Mouse (Mus musculus): ENCODE data around the gene Iglon5.

The Iglon5 gene

GRCm38 (mm10) chr7:43476376-43476775 lies 13.5 kb downstream of the Iglon5 start:
- POLR2A ChIA-PET, result interaction anchor here in 2 of 4 experiments (1.3 to 1.7 kb wide), 3 partner anchors 10 to 20 kb away, joined by 3 to 4 read pairs (median 3); no protein-coding TSS in a partner anchor
- CTCF ChIA-PET, result interaction anchor here in 2 of 4 experiments (0.8 to 2.8 kb wide), 4 partner anchors 10 to 33 kb away, joined by 3 to 16 read pairs (median 6); no protein-coding TSS in a partner anchor

GRCm38 (mm10) chr7:43475706-43476105 lies 14.2 kb downstream of the Iglon5 start:
- ChIA-PET POLR2A (interaction anchor here in 2 of 4 experiments (1.7 to 1.8 kb wide), 2 partner anchors 10 kb away, joined by 4 to 5 read pairs; no protein-coding TSS in a partner anchor), CTCF (interaction anchor here in 3 of 4 experiments (0.5 to 2.8 kb wide), 5 partner anchors 9 to 33 kb away, joined by 3 to 16 read pairs (median 4); no protein-coding TSS in a partner anchor)

DNA sequence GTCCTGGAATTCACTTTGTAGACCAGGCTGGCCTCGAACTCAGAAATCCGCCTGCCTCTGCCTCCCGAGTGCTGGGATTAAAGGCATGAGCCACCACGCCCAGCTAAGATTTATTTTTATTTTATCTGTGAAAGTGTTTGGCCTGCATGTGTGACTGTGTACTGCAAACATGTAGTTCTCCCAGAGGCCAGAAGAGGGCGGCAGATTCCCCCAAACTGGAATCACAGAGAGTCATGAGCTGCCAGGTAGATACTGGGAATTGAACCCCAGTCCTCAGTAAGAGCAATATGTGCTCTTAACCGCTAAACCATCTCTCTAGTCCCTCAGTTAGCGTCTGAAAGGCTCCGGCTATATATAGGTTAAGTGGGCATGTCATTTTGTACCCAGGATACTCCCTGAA lies 19.5 kb downstream of the Iglon5 start:
- ChIA-PET CTCF (interaction anchor here (0.6 to 3.4 kb wide), 46 partner anchors 9 to 422 kb away, joined by 3 to 26 read pairs (median 3); partner anchors contain the start of genes 4931406B18Rik (in 1 of the 4) and Klk13 (in 1 of the 4)), POLR2A (interaction anchor here in 3 of 4 experiments (1.0 to 1.5 kb wide), 5 partner anchors 13 to 42 kb away, joined by 3 to 4 read pairs (median 3); no protein-coding TSS in a partner anchor)

DNA sequence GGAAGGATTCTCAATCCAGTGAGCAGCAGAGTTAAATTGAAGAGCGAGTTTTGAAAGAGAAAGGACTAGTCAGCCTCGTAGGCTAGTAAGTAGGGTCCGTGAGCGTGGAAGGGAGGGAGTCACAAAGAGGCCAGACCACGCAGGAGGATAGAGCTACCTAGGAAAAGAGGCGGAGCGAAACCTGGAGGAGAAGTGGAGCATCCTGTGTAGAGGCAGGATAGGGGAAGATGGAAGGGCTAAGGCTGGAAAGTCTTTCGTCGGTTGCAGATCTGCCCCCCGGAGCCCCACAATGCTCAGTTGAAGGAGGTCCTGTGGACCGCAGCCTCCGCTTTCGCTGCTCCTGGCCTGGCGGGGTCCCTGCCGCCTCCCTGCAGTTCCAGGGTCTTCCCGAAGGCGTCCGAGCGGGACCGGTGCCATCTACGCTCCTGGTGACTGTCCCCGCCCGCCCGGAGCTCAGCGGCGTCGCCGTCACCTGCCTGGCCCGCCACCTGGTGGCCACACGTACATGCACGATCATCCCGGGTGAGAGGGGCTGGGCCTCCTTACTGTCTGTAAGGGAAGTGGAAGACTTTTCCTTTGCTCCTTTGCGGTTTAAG lies 23.7 kb downstream of the Iglon5 start:
- ChIA-PET POLR2A (interaction anchor here in 3 of 4 experiments (0.6 to 3.2 kb wide), 67 partner anchors 9 to 1350 kb away, joined by 3 to 56 read pairs (median 4); partner anchors contain the start of genes Etfb (in 3 of the 3), Gm45233 (in 3 of the 3), Zfp715 (in 2 of the 3) and Ctu1 (in 1 of the 3)), CTCF (interaction anchor here (0.6 to 3.0 kb wide), 65 partner anchors 8 to 909 kb away, joined by 3 to 39 read pairs (median 4); partner anchors contain the start of genes Nkg7 (in 2 of the 4), Zfp715 (in 2 of the 4), Ctu1 (in 1 of the 4) and Etfb (in 1 of the 4))

- CTCF ChIA-PET, result interaction anchor here (0.5 to 3.0 kb wide), 68 partner anchors 8 to 1832 kb away, joined by 3 to 39 read pairs (median 4); partner anchors contain the start of genes Nkg7 (in 2 of the 4), Zfp715 (in 2 of the 4), Ctu1 (in 1 of the 4) and Etfb (in 1 of the 4)
- POLR2A ChIA-PET, result interaction anchor here in 3 of 4 experiments (0.6 to 3.2 kb wide), 65 partner anchors 8 to 1350 kb away, joined by 3 to 56 read pairs (median 4); partner anchors contain the start of genes Etfb (in 3 of the 3), Gm45233 (in 3 of the 3), Zfp715 (in 2 of the 3) and Ctu1 (in 1 of the 3)
These were observed 24.4 kb downstream of the Iglon5 start for GRCm38 (mm10) chr7:43465344-43466098.

DNA sequence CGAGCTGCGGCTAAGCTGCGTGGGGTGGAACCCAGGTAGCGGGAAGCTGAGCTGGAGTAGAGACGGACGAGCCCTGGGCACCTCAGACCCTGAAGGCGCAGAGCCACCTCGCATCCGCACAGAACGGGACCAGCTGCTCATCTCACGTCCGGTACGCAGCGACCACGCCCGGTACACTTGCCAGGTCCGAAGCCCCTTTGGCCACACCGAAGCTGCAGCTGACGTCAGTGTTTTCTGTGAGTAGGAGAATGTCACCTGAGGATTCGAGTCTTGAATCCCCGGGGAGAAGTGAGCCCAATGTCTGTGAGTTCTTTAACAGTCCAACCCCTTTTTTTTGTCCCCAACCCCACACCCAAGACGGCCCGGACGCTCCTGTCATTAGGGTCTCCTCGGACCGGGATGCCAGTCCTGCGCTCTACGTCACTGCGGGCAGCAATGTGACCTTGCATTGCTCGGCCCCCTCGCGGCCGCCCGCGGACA lies 25.0 kb downstream of the Iglon5 start:
- CTCF ChIA-PET, result interaction anchor here (0.7 to 3.0 kb wide), 20 partner anchors 9 to 1832 kb away, joined by 3 to 39 read pairs (median 6); partner anchors contain the start of genes Zfp715 (in 2 of the 4), Etfb (in 1 of the 4), Gm45233 (in 1 of the 4) and Lim2 (in 1 of the 4)
- POLR2A ChIA-PET, result interaction anchor here in 3 of 4 experiments (0.6 to 3.2 kb wide), 33 partner anchors 9 to 872 kb away, joined by 3 to 56 read pairs (median 5); partner anchors contain the start of genes Etfb (in 2 of the 3), Gm45233 (in 2 of the 3), Lim2 (in 1 of the 3) and Zfp715 (in 1 of the 3)

- POLR2A ChIA-PET, result interaction anchor here in 3 of 4 experiments (0.6 to 3.2 kb wide), 8 partner anchors 8 to 144 kb away, joined by 3 to 34 read pairs (median 10); partner anchors contain the start of genes Etfb (in 2 of the 3), Gm45233 (in 2 of the 3), Lim2 (in 1 of the 3) and Zfp819 (in 1 of the 3)
- CTCF ChIA-PET, result interaction anchor here in 2 of 4 experiments (0.9 to 1.1 kb wide), 2 partner anchors 13 to 41 kb away, joined by 3 to 4 read pairs; no protein-coding TSS in a partner anchor
These were observed 25.9 kb downstream of the Iglon5 start for GRCm38 (mm10) chr7:43463976-43464375.

DNA sequence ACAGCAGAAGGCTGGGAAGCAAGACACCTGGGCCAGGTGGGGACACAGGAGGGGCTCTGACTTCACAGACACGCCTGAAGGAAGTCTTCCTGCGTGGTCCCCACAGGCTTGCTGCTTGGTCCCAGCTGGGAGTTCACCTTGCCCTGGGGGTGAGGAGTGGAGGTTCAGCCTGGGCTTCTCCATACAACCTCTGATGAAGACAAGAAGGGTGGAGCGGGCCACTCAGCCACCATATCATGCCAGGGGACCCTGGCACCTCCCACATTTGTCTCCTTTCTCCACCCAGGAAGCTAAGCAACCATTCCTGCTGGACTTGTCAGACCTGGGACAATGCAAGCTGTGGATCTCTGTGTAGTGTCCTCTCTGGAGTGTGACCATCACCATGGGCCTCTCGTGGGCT lies 27.0 kb downstream of the Iglon5 start, which contains the start of gene Vsig10l:
Vsig10l (plus strand) TSS at position 301 of the 400 bp plus-strand sequence.
- POLR2A ChIA-PET, result interaction anchor here in 1 of 4 experiments (1.5 kb wide), 1 partner anchor 12 kb away, joined by 3 read pairs; no protein-coding TSS in a partner anchor
- CTCF ChIA-PET, result interaction anchor here in 3 of 4 experiments (0.9 to 1.2 kb wide), 3 partner anchors 10 to 40 kb away, joined by 3 to 4 read pairs (median 3); no protein-coding TSS in a partner anchor

DNA sequence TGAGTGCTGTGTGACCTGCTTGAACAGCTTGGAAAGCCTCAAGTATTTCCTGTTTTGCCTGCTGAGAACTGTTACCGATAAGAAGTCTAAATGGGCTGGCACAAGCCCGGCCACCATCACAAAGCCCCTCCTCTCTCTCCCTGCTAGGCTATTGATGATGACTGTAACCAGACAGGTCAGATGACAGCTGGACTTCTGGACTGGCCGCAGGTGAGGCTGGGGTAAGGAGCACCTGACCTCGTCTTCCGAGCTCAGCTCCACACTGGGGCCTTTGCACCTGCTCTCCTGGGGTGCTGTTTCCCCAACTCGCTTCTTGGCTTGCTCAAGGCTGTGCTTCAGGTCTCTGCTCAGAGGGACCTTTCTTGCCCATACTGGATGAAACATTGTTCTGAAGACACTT lies 35.5 kb downstream of the Iglon5 start:
- ChIA-PET POLR2A (interaction anchor here in 3 of 4 experiments (0.6 to 8.0 kb wide), 7 partner anchors 11 to 172 kb away, joined by 3 to 56 read pairs (median 4); no protein-coding TSS in a partner anchor), CTCF (interaction anchor here in 3 of 4 experiments (0.6 to 4.8 kb wide), 6 partner anchors 11 to 57 kb away, joined by 3 to 39 read pairs (median 4); no protein-coding TSS in a partner anchor)

DNA sequence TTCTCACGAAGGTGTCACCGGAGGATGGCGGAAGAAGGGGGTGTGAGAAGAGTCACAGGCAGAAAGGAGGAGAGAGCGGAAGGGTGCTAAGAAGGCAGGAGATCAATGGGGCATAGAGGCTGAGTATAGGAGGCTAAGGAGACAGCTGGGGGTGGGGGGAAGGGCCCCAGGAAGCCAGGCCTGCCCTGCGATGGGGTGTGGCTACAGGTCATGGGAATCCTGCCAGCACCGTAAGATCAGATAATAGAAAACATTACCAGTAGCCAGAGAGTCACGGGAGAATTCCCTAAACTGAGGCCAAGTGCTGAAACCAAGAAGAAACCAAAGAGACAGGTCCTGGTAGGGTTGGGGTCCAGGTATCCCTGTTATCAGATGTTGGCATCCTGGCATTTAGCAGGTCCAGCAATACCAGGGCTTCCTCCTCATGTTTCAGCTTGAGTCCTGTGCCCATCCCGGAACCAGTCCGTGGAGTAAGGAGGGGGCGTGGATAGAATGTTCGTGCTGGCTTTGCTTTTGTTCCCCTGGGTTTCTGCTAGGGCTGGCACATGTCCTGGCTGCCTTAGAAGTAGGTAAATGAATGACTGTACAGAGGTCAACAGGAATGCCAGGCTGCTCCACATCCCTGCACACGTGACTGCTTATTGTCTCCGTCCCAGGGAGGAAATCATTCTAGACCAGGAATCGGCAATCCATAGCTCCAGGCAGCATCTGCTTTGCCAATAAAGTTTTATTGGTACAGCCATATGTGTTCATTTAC lies 36.1 kb downstream of the Iglon5 start:
- ChIA-PET POLR2A (interaction anchor here in 3 of 4 experiments (0.6 to 8.0 kb wide), 9 partner anchors 11 to 221 kb away, joined by 3 to 56 read pairs (median 4); no protein-coding TSS in a partner anchor), CTCF (interaction anchor here (0.8 to 4.8 kb wide), 8 partner anchors 12 to 56 kb away, joined by 3 to 39 read pairs (median 4); no protein-coding TSS in a partner anchor)

DNA sequence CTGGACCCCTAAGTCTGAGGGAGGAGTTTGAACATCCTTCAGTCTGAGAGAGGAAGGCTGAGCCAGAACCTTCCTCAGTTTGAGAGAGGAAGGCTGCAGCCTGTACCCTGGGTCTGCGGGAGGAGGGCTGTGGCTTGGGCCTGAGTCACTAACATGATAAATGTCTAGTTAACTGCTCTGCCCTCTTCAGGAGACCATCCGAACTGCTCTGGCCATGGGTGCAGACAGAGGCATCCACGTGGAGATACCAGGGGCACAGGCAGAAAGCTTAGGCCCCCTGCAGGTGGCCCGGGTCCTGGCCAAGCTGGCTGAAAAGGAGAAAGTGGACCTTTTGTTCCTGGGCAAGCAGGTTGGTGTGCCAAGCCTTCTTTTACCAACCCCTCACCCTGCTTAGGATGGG lies 37.3 kb downstream of the Iglon5 start:
- CTCF ChIA-PET, result interaction anchor here in 3 of 4 experiments (0.6 to 4.8 kb wide), 8 partner anchors 10 to 140 kb away, joined by 3 to 39 read pairs (median 4); partner anchors contain the start of genes Lim2 (in 1 of the 3), Vsig10l (in 1 of the 3) and Zfp715 (in 1 of the 3)
- POLR2A ChIA-PET, result interaction anchor here in 3 of 4 experiments (0.6 to 8.0 kb wide), 6 partner anchors 10 to 14 kb away, joined by 4 to 56 read pairs (median 4); no protein-coding TSS in a partner anchor

DNA sequence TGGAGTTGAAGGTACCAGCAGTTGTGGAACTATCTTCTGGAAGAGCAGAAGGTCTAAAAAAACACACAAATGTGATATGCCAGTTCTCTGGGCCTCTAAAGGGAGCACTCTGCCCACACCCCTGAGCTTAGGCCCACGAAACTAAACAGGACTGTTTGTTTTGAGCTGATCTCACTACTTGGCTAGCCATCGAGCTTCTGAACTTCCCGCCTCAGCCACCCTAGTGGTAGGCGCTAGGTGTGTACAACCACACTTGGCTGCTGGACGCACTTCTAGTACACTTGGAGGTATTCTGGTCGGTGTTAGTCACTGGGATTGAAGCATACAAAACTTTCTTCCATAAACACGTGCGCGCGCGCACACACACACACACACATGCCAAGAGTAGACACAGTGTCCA lies 38.1 kb downstream of the Iglon5 start:
- ChIA-PET POLR2A (interaction anchor here (0.9 to 8.0 kb wide), 7 partner anchors 9 to 156 kb away, joined by 3 to 56 read pairs (median 3); partner anchors contain the start of genes Vsig10l (in 1 of the 4) and Zfp819 (in 1 of the 4)), CTCF (interaction anchor here in 3 of 4 experiments (0.6 to 4.8 kb wide), 6 partner anchors 8 to 157 kb away, joined by 3 to 39 read pairs (median 4); partner anchors contain the start of gene Vsig10l (in 1 of the 3))

DNA sequence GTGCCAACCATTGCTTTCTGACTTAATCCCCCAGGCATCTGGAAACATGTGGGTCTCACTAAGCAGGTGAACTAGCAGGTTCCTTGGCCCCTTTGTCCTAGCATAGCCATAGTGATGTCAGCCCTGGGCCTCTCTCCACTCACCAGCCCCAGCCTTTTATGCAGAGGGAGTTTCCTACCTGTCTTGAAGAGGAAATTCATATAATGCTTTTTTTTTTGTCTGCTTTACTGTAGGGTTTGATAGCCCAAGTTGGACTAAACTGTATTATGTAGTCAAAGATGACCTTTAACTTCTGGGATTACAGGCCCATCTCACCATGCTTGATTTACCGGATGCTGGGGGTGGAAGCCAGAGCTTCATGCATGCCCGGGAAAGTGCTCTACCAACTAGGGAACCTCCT lies 40.1 kb downstream of the Iglon5 start:
- ChIA-PET POLR2A (interaction anchor here in 2 of 4 experiments (0.6 to 8.0 kb wide), 6 partner anchors 11 to 182 kb away, joined by 3 to 56 read pairs (median 3); no protein-coding TSS in a partner anchor), CTCF (interaction anchor here in 2 of 4 experiments (1.3 to 2.2 kb wide), 2 partner anchors 16 to 20 kb away, joined by 4 to 9 read pairs; no protein-coding TSS in a partner anchor)

DNA sequence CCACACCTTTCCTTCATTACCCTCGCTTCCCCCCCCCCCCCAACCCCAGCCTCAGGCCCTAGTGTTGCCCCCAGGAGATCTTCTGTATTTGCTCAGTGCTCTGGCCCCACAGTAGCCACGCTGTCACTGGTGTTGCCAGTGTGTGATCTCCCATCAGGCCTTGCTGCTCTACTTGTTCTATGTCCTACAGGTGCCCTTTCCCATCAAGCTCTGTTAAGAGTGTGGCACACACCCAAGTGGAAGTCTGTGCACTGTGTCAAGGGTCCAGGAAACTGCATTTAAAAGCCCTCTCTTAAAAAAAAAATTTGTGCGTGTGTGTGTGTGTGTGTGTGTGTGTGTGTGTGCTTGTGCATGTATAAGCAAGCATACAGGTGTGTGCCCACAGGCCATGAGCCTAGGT lies 41.6 kb downstream of the Iglon5 start:
- ChIA-PET POLR2A (interaction anchor here in 1 of 4 experiments (8.0 kb wide), 1 partner anchor 17 kb away, joined by 56 read pairs; no protein-coding TSS in a partner anchor), CTCF (interaction anchor here in 2 of 4 experiments (0.7 to 2.2 kb wide), 2 partner anchors 18 to 42 kb away, joined by 4 to 9 read pairs; partner anchors contain the start of gene Iglon5 (in 1 of the 2))

DNA sequence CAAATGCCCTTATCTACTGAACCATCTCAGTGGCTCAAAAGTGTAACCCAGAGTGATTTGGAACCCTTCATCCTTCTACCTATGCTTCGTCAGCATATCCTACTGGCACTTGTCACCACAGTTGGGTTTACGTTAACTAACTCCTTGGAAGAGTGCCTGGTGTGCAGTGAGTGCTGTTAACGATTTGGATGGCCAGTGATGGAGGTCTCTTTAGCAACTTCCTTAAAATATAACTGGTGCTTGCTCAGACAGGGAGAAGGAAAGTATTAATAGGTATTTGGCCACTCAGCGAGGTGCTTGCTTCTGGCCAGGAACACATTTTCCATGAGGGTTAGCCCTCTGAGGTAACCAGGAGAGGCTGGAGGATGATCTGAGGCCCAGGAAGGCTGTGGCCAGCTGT lies 42.1 kb downstream of the Iglon5 start:
- ChIA-PET POLR2A (interaction anchor here in 1 of 4 experiments (8.0 kb wide), 1 partner anchor 18 kb away, joined by 56 read pairs; no protein-coding TSS in a partner anchor), CTCF (interaction anchor here in 2 of 4 experiments (0.7 to 2.2 kb wide), 2 partner anchors 18 to 42 kb away, joined by 4 to 9 read pairs; partner anchors contain the start of gene Iglon5 (in 1 of the 2))
